Mouse (Mus musculus): ENCODE measurements around the gene Cdkl1.

Cdkl1 gene

DNA sequence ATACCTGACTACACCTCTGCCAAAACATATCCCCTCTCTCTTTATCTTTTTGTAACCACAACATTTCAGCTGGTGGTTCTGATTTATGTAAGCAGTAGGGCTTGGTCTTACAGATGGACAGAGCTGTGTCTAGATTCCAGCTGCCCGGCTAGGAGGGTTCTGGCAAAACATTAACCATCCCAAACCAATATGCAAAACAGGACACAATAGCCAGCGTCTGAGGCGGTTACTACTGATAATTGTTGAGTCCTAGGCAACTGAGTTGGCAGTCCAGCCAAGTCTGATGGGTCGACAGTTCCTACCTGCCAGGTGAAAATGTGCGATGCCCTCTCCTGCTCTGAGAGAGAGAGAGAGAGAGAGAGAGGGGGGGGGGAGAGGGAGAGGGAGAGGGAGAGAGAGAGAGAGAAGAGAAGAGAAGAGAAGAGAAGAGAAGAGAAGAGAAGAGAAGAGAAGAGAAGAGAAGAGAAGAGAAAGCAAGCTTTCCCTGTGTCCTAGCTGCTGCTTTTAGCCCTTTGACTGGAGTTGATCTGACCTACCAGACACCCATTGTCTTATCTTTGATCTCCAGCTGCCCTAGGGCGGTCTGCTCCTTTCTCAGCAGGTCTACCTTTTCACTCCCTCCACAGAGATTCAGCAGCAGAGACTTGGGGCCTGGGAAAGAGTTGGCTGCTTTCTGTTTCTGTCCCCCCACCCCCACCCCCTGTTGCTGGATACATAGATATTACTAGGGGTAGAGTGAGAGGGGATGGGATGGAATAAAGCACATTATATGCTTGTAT, 7.6 kb downstream of the Cdkl1 start:
- DNase-seq (ENCODE audit: extremely low spot score, low read depth, low spot score) = no peak

DNA sequence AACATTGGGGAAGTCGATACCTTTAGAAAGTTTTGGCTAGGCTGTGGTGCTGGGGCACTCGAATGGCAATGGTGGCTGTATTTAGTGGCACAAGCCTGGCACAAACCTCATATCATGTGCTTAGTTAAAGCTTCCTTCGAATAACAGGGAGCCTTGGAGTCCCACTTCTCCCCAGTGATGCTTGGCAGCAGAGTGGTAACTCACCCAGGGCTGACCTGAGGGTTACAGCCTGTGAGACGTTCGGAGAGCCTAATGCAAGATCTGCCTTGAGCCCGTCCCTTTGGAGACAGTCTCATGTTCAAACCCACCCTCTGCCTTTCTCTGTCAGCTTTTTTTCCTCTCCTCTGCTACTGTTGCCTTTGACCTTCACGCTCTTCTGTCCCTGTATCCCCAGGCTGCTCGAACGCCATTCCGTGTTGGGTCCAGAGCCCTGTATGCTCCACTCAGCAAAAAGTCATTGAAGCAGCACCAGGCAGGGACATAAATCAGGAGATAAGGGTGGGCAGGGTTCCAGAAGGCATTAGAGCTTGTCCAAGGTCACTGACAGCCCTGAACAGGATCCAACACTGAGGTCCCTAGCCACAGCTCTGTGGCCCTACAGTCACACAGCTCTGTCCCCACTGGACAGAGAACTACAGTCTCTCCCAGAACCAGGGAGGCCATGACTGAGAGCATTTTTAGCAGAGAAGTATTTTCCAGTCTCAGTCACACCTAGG, 9.0 kb downstream of the Cdkl1 start:
- no peak for DNase-seq (ENCODE audit: extremely low spot score, low read depth, low spot score)

DNA sequence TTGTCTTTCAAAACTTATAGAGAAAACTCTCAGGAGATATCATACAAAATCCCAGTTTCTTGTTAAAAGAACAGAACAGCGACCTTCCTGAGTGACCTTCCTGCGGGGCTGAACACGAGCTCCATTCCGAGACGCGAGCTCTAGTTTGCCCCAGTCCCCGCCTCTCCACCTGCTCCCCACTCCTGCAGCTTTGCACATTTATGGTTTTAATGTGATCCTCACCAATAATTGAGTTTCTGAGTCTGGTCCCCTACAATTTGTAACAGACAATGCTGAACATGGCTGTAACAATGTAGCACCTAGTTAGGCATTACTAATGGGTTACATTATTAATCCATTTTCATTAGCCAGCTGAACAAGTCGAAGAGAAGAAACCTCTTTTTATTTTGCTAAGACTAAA, 9.6 kb downstream of the Cdkl1 start:
- DNase-seq (ENCODE audit: extremely low spot score, low read depth, low spot score) = no peak

DNA sequence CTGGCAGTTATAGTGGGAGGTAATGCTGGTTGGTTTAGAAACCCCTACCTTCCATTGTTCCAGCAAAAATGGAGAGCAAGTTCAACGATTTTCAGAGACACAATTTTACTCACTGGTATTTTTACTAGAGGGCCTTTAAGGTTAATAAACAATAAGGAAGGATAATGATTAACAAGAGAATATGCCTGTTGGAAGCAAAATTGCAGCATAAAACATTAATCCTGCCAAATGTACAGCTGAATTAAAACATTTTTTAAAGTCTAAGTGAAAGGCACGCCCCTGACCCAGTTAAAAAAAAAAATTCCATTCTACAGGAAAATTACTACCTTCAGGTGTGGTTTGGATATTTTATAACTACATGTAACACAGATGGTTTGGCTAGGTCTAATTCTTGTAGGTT, 13.1 kb downstream of the Cdkl1 start:
- DNase-seq (ENCODE audit: extremely low spot score, low read depth, low spot score) = no peak

DNA sequence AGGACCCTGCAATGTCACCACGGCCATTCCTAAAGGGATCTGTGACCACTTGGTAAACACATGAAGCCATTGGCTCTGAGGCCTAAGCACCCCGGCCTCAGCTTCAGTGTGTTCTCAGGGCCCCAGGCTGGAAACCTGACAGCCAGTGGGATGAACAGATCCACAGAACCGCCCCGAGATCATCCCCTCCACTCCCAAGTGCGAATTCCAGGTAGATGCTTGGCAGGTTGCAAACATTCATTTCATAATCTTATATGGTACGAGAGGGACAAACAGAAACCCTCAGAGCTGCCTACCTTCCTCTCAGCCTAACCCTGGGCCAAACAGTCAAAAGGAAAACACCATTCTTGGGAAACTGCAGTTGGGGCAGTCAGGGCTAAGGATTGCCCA, 13.7 kb downstream of the Cdkl1 start:
- no peak for DNase-seq (ENCODE audit: extremely low spot score, low read depth, low spot score)

DNA sequence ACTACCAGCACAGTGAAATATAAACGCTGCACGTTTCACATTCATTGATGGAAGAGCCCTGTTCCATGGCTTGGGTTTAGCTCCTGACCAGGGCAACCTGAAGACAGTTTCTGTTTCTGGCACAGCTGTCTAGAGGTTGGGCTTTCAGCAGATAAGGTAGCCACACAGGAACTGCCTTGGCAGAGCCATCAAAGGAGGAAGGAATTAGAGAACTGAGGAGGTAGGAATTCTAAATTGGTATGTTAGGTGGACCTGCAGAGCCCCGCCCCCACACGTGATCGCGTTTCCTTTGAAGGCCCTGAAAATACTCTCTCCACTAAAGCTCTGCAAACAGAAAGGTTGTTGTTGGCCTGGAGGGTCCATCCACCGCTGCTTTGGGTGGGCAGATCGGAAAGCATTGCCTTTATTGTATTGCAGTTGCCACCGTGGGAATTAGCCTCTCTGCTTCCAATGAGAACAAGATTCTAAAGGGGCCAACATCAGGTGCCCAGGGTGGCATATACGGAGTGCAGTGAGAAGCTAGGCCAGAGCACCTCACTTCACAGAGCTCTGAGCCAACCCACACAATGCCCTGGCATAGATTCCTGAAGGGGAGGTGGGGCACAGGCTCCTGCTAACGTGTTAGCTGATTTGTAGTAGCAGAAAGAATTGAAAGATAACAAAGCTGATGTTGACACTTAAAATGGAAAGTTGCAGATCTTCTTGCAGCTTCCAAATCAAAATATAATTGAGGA, 14.3 kb downstream of the Cdkl1 start:
- DNase-seq (ENCODE audit: extremely low spot score, low read depth, low spot score) = no peak

DNA sequence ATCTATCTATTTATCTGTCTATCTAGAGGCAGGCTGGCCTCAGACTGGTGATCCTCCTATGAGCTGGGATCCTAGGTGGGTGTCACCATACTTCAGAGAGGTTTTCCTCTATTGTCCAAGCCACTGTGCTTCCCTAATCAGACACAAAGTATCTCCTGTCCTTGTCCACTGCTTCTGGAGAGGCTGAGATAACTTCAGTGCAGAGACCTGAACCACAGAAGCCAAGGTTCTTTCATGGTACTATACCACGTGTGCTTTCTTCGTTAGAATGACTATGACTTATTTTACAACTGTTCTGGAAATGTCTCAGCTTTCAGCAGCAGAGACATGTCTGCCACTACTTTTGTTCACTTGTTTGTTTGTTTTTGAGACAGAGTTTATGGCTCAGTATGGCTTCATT, 22.2 kb downstream of the Cdkl1 start:
- DNase-seq (ENCODE audit: extremely low spot score, low read depth, low spot score) = no peak

DNA sequence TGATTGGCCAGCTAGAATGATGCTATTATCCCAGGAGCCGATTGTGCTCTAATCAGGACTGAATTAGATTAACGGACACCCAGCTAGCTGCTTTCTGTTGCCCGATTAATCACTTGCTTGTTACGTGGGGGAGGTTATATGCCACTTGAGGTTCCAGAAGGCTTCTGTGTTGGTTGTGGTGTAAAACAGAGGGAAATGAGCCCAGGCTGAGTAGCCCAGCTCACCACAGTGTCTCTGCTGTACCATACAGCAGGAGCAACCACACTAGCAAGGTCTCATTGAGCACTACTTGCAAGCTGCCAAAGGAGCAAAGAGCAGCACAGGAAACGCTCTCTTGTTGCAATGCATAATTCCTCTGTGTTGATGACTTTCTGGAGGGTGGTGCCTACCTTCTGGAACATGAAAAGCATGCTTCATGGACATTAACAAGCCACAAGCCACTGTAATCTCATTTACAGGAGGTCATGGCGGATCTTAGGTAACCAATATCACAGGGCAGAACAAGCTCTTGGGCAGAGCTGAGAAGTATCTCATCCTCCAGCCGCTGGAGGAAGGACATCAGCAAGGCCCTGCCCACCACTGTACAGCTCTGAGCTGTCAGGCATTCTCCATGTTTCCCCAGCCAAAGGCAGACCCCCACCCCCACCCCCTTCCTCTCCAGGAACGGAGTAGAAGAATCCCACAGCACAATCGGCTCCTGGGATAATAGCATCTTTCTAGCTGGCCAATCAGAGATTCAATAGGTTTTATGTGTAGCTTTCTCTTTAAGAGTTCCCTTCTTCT, 23.4 kb downstream of the Cdkl1 start:
- no peak for DNase-seq (ENCODE audit: extremely low spot score, low read depth, low spot score)

DNA sequence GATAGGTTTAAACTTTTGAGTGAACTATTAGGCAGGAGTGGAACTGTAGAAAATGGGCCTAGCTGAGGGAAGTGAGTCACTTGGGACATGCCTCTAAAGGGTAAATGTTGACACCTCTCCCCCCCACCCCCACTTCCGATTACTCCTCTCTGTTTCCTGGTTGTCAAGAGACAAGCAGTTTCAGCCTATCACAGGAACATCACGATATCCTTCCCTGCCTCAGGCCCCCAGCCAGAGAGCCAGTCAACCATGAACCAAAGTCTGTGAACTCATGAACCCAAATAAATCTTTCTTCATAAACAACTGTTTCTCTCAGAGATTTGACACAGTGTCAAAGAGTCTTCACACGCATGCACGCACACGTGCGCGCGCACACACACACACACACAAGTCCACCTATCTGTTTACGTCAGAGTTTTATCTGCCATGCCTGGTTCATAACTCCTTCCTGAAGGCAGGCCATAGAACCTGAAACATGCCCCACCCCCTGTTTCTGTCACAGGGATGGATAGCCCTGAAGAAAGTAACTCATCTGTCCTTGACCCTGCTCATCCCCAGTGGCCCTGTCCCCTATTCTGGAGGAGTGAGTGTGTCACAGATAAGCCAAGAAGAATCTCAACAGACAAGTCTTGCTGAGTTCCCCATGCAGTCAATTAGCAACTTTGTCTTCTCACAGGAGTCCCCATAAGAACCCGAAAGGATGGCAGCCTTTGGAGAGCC, 24.7 kb downstream of the Cdkl1 start:
- DNase-seq (ENCODE audit: extremely low spot score, low read depth, low spot score) = no peak

DNA sequence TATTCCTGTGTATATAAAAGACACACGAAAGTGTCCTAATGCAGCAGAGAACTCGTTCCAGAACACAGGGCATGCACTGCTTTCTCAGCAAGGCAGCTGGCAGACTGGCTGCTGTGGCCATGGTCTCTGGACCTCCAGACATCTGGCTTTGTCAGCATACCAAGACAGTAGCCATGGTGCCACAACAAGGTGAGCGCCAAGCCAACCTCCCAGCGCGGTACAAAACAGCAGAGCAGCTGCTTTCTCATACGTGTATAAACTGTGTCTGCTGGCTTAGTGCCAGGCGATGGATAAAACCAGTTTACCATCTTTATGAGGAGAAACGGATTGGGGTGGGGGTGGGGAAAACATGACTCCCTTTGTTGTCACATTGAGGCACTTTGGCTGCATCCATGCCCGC, 25.5 kb downstream of the Cdkl1 start:
- DNase-seq (ENCODE audit: extremely low spot score, low read depth, low spot score) = no peak

DNA sequence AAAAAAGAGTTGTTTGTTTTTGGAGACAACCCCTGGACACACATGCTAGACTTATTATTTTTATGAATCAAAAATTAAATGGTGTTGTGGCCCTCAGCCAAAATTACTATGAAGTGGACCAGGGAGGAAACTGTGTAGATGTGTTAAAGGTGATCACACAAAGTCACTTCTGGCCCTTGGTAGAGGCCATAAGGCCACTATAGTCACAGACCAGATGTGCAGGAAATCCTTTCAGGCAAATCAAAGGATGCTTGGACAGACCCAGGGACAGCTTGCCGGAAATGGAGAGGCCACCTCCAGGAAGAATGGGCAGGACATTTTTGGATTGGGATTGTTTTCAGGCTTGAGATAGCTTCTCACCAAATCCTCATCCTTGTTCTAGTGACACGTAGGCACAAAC, 29.5 kb downstream of the Cdkl1 start:
- DNase-seq (ENCODE audit: extremely low spot score, low read depth, low spot score) = no peak

DNA sequence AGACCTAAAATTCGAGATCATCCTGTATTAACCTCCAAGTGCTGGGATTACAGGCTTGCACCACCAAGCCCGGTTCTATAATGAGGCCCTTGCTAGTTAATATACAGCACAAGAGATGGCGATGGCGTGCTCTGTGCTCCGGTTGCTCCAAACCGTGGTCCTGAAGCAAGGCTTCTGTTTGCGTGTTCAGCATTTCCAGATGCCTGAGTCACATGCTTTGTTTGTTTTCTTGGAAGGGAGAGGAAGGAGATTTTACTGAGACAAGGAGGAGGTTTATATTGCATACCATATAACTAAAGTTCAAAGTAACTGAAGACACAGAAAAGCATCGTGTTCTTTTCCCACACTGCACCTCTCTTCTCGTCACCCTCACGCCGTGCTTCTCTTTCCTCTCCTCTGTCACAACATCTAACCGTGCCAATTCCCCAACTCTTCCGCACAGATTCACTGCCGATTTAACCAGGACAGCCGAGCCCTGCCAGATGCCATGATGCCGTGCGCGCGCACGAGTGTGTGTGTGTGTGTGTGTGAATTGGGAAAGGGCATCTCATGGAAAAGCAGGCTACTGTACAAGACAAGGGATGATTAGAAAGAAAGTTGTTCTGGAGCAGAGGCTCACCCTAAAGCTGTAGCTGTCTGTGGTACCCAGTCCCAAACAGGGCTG, 30.2 kb downstream of the Cdkl1 start:
- no peak for DNase-seq (ENCODE audit: extremely low spot score, low read depth, low spot score)

DNA sequence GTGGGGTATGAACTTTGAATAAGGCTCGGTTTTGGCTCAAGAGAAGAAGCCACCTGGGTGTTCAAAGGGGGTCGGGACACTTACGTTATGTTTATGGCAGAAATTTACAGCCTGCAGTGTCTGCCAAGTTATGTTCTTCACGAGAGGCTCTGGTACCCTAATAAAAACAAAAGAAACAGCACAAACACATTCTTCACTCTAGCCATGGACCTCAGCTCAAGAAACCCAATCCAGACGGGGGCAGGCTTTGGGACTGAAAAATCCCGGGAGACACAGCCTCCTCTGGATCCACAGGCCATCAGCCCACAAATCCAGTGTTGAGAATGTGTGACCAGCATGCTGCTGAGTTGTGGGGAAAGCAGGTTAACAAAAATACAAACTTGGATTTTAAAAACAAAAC, 31.1 kb downstream of the Cdkl1 start:
- no peak for DNase-seq (ENCODE audit: extremely low spot score, low read depth, low spot score)

DNA sequence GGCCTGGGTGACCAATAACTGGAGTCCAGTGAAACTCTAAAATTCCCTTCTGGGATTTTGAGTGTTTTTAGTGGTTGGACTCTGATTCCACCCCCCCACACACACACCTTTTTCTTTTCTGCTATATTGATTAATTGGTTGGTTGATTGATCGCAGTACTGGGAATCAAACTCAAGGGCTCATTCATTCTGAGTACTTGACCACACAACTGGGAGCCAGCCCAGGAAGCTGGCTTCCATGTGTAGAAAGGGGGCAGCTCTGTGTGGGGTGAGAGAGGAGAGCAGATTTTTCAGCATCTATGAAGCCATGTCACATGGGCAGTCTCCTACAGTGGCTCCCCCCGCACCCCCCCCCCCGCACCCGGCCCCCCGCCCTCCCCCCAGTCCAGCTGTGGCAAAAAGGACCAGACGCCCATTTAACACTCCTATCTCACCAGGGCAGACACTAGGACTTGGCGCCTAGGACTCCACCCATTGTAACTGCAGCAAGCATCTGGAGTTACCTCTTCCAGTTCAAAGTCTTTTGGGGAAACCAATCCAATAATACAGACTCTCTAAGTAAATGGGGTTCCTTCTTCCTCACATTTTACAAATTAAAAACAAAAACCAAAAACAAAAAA, 31.7 kb downstream of the Cdkl1 start:
- DNase-seq (ENCODE audit: extremely low spot score, low read depth, low spot score) = no peak

DNA sequence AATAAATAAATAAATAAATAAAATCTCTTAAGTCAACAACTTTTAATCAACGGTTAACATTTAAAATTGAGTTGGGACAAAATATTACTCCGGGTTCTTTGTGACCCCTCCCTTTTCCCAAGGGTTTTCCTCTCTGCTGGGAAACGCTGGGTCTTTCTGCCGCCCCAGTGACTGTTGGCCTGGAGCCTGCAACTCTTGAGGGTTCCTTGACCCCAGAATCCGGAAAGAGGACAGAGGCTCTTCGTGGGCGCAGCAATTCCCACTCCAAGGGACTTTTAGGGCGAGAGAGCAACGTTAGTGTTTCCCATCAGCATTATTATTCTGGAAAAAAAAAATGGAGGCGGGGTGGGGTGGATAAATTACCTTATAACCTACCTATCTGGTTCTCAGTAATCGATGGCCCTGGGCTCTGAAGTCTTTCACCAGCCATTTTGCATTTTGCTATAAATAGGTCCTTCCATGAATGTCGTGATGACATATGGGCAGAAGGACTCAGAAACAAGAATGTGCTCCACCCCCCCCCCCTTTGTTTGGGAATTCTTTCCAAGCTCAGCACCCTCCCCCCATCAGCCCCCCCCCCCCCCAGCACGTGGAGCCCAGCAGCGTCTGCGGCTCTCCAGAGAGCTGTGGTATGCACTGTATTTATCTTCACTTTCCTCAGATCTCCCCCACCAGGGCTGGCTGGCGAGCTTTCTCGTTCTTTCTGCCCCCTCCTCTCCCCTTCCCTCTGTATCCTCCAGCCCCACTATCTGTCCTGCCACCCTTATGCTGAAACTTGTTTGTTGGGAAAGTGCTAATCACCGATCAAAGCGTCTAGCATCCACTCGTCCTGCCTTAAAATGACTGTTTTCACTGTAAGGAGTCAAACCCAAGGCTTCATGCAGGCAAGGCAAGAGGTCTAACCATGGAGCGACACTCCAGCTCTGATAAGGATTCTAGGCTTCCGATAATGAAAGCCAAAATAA, 32.6 kb downstream of the Cdkl1 start:
- no peak for DNase-seq (ENCODE audit: extremely low spot score, low read depth, low spot score)

DNA sequence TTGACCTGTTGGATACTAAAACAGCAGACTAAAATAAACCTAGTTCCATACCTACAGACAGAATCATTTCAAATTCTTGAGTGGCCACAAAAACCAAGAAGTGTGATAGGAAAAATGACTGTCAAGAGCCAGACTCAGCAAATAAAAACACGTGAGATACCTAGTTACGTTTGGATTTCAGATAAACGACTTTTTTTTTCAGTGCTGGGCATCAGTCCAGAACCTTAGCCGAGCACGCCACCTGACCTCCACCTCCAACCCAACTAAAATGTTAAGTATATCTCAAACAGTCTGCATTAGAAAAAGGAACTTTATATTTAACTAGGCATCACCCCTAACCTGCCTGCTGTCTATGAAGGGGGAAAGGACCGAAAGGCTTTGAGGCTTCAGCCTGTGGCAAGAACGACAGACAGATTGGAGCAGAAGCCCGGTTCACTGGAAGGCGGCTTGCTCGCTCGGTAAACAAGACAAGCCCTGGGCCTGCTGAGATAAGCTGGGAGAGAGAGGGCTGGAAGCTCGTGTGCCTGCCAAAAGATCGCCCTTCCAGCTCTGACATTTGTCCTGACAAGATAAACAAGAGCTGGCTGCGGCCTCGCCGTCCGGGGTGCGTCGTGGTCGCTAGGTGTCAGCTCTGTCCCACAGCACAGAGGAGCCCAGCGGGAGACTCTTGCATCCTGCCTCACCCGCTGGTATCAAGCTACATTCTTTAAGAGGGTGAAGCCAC, 33.5 kb downstream of the Cdkl1 start:
- no peak for DNase-seq (ENCODE audit: extremely low spot score, low read depth, low spot score)

DNA sequence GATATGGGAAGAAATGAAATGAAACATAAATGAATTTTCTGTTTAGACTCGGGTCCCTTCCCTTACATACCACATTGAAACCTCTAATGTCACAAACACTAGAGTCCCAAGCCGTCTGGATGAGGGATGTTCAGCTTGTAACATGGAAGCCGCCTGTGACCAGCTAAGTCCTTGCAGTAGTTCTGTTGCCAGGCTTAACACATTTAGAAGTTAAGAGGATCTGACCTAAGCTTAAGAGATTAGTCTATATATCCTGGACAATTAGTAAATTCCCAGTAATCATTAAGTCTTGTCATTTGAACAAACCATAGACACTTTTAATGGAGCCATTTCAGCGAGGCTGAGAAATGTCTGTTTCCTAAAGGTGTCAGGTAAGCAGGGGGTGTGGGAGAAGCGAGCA, 35.1 kb downstream of the Cdkl1 start:
- no peak for DNase-seq (ENCODE audit: extremely low spot score, low read depth, low spot score)

DNA sequence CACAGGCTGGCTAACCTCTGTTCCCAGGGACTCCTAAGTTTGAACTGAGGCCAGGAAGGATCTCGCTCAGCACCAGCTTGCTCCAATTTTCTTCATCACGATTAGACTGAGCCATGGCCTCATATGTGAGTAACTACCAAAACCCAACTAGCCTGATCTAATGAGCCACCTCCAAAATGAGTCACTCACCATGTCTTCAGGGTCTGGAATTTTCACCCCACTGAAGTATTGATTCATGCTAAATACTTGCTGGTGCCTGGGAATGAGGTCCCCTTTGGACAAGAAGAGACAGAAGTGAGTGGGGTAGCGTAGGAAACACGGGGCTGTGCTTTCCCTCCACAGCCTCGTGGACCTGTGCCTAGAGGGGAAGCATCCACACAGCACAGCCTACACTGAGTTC, 37.1 kb downstream of the Cdkl1 start:
- DNase-seq (ENCODE audit: extremely low spot score, low read depth, low spot score) = no peak

All from hindlimb bud, embryonic 11.5 days (tissue).